Mouse (Mus musculus) heart, embryonic 10.5 days (tissue): ENCODE data around the gene 1700016C15Rik. TPM values are rescaled to one million over a fixed set of nuclear protein-coding genes. Genes with fewer than 3 reads are reported as not detected.

Experiments used
- DNase-seq: peaks from one replicate; pipeline ENCODE4 v3.0.0-alpha.2; 2017; ENCODE audit warnings: low spot score
- H3K27ac ChIP-seq: fragments of 300-500 bp; sonication (generic); 2 replicates; pipeline ENCODE4 v1.5.1; 2016; ENCODE audit warnings: mild to moderate bottlenecking
- H3K27me3 ChIP-seq: fragments of 300-500 bp; sonication (generic); 2 replicates; pipeline ENCODE4 v1.6.1; 2016; ENCODE audit warnings: mild to moderate bottlenecking; ENCODE audit not compliant: poor library complexity, insufficient read depth, severe bottlenecking
- H3K36me3 ChIP-seq: fragments of 300-500 bp; sonication (generic); 2 replicates; pipeline ENCODE4 v1.6.1; 2016; ENCODE audit warnings: mild to moderate bottlenecking, moderate library complexity
- H3K4me1 ChIP-seq: fragments of 300-500 bp; sonication (generic); 2 replicates; pipeline ENCODE4 v1.6.1; 2016; ENCODE audit warnings: mild to moderate bottlenecking
- H3K4me3 ChIP-seq: fragments of 300-500 bp; sonication (generic); 2 replicates; pipeline ENCODE4 v1.5.1; 2016; ENCODE audit warnings: mild to moderate bottlenecking, moderate library complexity
- H3K9me3 ChIP-seq: fragments of 300-500 bp; sonication (generic); 2 replicates; pipeline ENCODE4 v1.6.1; 2016; ENCODE audit warnings: mild to moderate bottlenecking, moderate library complexity
- WGBS: fragments of 180-500 bp; shearing (Covaris S2); methylation state at CpG from one replicate; pipeline ENCODE4 v1.1.7; 2016; 5-methylcytosine and 5-hydroxymethylcytosine counted together
- polyA plus RNA-seq: library from polyadenylated mRNA; unstranded; fragments of >200 nt; fragmentation: Nextera tagmentation; extraction: Ambion mirVana; gene quantifications from 2 replicates; pipeline ENCODE4 v1.2.1, GENCODE M21; 2016

The 1700016C15Rik gene
- polyA plus RNA-seq, 1 experiment from 2014 or later = not detected

DNA sequence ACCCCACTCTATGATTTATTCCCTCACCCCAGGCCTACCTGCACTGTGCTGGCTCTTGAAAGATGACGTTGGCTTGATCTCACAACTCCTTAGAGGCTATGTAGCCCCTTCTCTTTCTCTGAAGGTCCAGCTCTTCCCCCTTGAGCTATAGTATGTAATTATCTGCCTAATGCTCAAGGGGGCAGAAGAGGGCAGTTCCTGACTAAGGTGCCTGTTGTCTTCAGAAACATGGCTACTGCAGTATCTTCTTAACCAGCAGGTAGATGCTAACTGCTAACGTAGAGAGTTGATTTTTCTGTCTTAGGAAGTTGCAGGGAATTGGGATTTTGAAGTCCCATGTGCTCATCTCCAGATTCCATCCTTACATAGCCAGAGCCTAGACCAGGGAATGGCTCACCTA, 24.4 kb upstream of the 1700016C15Rik start:
- H3K27me3 ChIP-seq = peaks cover 4% of the 10 kb centered on the region; the same call in 1 of the 2 replicates
- no peak for DNase-seq
- no peak overlapping the region for H3K4me3 ChIP-seq
- no peak overlapping the region for H3K27ac ChIP-seq
- 49% methylated on average over 2 of the region's 2 CpGs for WGBS
- H3K9me3 ChIP-seq = 0 out of 2 replicates have a peak, but pooled peaks cover 4% of the 10 kb centered on the region
- H3K36me3 ChIP-seq = no peaks in the 10 kb centered on the region
- H3K4me1 ChIP-seq = 0 out of 2 replicates have a peak, but pooled peaks cover 5% of the 10 kb centered on the region

DNA sequence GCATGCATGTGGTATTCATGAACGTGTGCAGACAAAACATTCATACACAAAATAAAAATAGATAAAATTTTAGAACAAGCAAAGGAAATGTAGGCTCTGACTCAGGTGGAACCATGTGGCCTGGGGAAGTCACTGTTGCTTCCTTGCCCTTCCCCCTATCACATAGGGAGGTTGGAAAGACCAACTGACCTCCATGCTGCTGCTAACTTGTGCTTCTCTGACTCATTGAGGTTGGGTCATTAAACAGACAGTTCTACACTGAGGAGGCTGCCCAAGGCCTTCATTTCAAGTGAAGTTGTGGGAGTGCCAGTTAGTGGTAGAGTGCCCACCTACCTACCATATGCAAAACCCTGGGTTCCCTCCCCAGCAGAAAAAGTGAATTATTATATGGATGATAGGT, 22.0 kb upstream of the 1700016C15Rik start:
- no peak overlapping the region for H3K27ac ChIP-seq
- no peaks in the 10 kb centered on the region; the same call in 1 of the 2 replicates for H3K27me3 ChIP-seq
- 0 out of 2 replicates have a peak, but pooled peaks cover 4% of the 10 kb centered on the region for H3K9me3 ChIP-seq
- H3K4me1 ChIP-seq = 0 out of 2 replicates have a peak, but pooled peaks cover 5% of the 10 kb centered on the region
- DNase-seq = no peak
- H3K4me3 ChIP-seq = no peak overlapping the region
- H3K36me3 ChIP-seq = no peaks in the 10 kb centered on the region
- WGBS = 78% methylated on average over 1 of the region's 1 CpGs

DNA sequence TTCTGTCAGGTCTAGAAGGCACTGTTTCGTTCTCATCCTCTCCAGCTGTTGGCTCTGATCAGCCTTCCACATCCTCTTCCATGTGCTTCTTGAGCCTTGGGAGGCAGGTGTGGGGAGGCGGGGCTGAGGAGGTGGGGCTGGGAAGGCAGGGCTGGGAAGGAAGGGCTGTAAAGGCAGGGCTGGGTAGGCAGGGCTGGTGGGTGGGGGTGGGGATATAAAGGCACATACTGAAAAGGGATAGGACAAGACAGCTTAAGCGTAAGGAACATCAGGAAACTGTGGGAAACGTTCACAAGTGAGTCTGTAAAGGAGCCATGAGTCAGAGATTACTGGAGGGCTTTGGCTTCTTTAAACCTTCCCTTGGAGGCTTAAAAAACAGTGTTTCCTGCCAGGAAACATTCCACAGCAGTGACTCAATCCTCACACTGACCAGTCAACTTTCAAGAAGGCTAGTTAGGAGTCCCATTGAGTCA, 21.0 kb upstream of the 1700016C15Rik start:
- H3K4me3 ChIP-seq = no peak overlapping the region
- H3K27ac ChIP-seq = no peak overlapping the region
- WGBS = 48% methylated on average over 4 of the region's 4 CpGs
- H3K27me3 ChIP-seq = no peaks in the 10 kb centered on the region; the same call in 1 of the 2 replicates
- no peaks in the 10 kb centered on the region for H3K36me3 ChIP-seq
- 0 out of 2 replicates have a peak, but pooled peaks cover 5% of the 10 kb centered on the region for H3K4me1 ChIP-seq
- 0 out of 2 replicates have a peak, but pooled peaks cover 4% of the 10 kb centered on the region for H3K9me3 ChIP-seq
- DNase-seq = no peak

DNA sequence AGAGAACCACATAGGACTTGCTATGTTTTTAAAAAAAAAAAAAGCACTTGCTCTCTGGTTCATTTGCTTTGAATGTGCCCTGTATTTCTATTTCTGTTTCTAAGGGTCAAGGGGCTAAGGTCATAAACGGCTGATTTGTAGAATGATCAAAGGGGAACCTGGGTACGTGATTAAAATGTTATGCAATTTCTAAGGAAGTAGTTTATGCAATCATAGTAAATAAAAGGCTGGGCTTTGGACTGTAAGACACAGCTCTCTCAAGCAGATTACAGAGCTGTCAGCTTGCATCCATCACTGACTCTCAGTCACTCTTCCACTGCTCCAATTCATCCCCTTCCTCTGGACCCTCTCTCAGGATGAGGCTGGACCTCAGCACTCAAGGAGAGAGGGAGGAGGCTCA, 18.6 kb upstream of the 1700016C15Rik start:
- 80% methylated on average over 2 of the region's 2 CpGs for WGBS
- no peaks in the 10 kb centered on the region for H3K36me3 ChIP-seq
- DNase-seq = no peak
- H3K27me3 ChIP-seq = no peaks in the 10 kb centered on the region
- 0 out of 2 replicates have a peak, but pooled peaks cover 5% of the 10 kb centered on the region for H3K4me1 ChIP-seq
- 0 out of 2 replicates have a peak, but pooled peaks cover 4% of the 10 kb centered on the region for H3K9me3 ChIP-seq
- H3K4me3 ChIP-seq = no peak overlapping the region
- H3K27ac ChIP-seq = no peak overlapping the region

DNA sequence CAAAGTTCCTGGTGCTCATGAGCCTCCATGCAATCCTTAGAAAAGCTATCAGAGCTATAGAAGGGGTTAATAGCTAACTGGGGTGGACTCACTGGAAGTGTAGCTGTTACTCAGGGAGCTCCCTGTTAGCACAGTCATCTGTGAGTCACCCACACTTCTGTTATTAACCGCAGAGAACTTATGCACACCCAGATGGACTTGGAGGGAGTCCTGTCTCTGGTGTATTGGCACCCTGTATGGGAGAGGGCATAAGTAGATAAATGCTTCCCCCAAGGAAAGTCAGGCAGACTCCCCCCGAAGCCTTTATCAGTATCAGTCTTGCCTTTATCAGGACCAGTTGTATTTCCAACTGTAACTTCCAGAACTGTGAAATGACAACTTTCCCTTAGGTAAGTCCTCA, 18.2 kb upstream of the 1700016C15Rik start:
- 60% methylated on average over 2 of the region's 2 CpGs for WGBS
- Histone ChIP-seq H3K27me3 (no peaks in the 10 kb centered on the region), H3K4me3 (no peak overlapping the region), H3K4me1 (0 out of 2 replicates have a peak, but pooled peaks cover 5% of the 10 kb centered on the region), H3K27ac (no peak overlapping the region), H3K36me3 (no peaks in the 10 kb centered on the region), H3K9me3 (0 out of 2 replicates have a peak, but pooled peaks cover 4% of the 10 kb centered on the region)
- DNase-seq = no peak

DNA sequence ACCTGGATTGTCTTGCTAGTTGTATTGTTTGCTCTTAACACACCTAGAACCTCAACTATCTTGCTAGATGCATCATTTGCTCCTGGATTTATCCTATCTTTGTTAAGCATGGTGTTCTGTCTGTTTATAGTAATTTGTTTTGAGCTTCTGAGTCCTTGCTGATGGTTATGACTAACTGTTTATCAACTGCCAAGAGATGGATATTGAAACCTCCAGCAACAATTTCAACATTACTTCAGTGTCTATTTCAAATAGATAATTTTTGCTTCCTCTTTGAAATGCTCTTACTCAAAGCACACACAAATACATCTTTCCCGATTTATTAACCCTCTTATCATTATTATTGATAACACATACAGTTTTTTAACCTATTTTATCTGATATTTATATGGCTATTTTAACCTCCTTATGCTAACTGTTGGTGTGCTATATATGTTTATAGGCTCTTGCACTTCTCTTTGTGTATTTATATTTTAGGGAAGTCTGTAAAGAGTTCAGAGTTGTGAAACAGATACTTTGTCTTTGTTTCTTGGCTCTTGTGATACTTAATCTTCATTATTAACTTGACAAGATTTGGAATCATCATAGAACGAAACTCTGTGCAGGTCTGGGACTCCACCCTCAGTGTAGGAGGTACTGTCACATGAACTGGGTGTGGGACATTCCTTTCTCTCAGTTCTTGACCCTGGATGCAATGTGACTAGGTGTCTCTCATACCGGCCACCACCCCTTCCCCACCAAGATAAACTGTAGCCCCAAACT, 15.8 kb upstream of the 1700016C15Rik start:
- Histone ChIP-seq H3K27me3 (no peaks in the 10 kb centered on the region), H3K4me3 (no peak overlapping the region), H3K36me3 (no peaks in the 10 kb centered on the region), H3K27ac (no peak overlapping the region), H3K4me1 (peaks cover 8% of the 10 kb centered on the region), H3K9me3 (0 out of 2 replicates have a peak, but pooled peaks cover 4% of the 10 kb centered on the region)
- 82% methylated on average over 3 of the region's 3 CpGs for WGBS
- DNase-seq = no peak

DNA sequence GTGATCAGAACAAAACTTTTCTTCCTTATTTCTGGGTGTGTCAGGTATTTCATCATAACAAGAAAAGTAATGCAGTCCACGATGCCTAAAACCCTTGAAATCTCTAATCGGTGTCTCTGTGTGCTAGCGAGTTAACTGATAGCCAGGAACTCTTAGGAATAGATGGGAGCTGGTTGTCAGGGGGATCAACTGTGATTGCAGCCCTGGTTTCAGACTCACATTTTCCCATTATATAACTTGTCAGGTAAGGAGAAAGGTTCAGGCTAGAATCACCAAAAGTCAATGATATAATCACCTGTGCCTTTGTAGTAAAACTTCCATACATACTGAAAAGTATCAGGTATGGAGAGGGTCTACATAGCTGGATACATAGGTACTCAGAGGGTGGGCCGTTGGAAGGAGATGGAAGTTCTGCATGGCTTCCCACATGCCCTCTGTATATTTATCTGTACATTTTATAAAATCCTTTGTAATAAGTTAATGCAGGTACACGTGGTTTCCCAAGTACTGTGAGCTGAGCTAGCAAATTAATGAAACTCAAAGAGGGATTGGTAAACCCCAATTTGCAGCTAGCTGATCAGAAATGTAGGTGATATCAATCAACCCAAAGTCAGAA, 15.1 kb upstream of the 1700016C15Rik start:
- no peak overlapping the region for H3K27ac ChIP-seq
- no peak for DNase-seq
- H3K27me3 ChIP-seq = no peaks in the 10 kb centered on the region
- peaks cover 8% of the 10 kb centered on the region for H3K4me1 ChIP-seq
- 84% methylated on average over 5 of the region's 5 CpGs for WGBS
- no peaks in the 10 kb centered on the region for H3K36me3 ChIP-seq
- no peak overlapping the region for H3K4me3 ChIP-seq
- H3K9me3 ChIP-seq = 0 out of 2 replicates have a peak, but pooled peaks cover 4% of the 10 kb centered on the region

DNA sequence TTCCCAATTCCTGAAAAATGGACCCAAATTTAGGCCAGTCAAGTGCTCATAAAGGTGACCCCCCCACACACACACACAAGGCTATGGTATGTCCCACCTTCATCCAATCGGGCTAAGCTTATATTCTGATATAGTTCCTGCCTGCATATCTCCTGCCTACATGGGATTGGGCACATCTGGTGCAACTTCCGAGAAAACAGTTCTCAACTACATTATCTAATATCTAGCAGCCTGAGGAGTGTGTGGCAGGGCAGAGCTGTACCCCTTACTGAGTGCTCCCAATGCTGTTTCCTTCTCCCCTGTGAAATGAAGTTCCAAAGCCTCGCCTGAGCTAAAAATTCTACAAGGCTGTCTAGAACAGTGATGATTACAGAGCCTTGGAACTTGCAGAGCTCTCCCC, 13.2 kb upstream of the 1700016C15Rik start:
- no peak overlapping the region for H3K27ac ChIP-seq
- no peaks in the 10 kb centered on the region for H3K27me3 ChIP-seq
- peaks cover 8% of the 10 kb centered on the region for H3K4me1 ChIP-seq
- no peak for DNase-seq
- no peaks in the 10 kb centered on the region for H3K36me3 ChIP-seq
- H3K4me3 ChIP-seq = no peak overlapping the region
- 69% methylated on average over 3 of the region's 3 CpGs for WGBS
- no peaks in the 10 kb centered on the region for H3K9me3 ChIP-seq

DNA sequence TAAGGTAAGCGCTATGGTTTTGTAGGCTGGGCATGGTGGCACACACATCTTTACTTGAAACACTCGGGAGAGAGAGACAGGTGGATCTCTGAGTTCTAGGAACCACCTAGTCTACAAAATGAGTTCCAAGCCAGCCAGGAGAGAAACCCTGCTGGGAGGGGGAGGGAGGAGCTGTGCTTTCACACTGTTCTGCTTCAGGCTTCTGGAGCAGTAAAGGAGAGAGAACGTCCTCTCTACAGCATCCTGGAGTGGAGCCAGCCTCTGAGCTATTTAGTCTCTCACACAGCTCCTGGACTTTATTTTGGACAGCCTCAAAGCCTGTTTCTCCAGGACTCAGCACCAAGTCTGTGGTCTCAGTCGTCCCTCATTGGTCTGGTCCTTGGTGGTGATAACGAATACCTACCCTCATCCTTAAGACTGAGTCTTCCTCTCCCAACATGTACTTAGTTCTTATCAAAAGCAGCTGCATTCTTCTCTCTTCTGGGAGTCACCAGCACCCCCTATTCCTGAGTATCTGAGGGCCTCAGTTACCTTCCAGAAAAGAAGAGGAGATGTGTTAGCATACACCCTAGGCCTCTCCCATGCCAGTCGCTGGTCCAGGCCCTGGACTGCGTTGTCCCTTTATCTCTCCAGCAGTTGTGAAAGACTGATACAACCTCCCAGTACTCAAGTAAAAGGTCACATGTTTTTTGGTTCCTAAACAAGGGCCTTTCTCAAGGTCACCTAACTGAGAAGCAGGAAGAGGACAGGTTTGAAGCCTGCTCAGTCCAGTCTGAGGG, 12.4 kb upstream of the 1700016C15Rik start:
- Histone ChIP-seq H3K27me3 (no peaks in the 10 kb centered on the region), H3K4me3 (no peak overlapping the region), H3K9me3 (no peaks in the 10 kb centered on the region), H3K36me3 (no peaks in the 10 kb centered on the region), H3K27ac (no peak overlapping the region), H3K4me1 (peaks cover 8% of the 10 kb centered on the region)
- WGBS = 56% methylated on average over 7 of the region's 7 CpGs
- DNase-seq = no peak

DNA sequence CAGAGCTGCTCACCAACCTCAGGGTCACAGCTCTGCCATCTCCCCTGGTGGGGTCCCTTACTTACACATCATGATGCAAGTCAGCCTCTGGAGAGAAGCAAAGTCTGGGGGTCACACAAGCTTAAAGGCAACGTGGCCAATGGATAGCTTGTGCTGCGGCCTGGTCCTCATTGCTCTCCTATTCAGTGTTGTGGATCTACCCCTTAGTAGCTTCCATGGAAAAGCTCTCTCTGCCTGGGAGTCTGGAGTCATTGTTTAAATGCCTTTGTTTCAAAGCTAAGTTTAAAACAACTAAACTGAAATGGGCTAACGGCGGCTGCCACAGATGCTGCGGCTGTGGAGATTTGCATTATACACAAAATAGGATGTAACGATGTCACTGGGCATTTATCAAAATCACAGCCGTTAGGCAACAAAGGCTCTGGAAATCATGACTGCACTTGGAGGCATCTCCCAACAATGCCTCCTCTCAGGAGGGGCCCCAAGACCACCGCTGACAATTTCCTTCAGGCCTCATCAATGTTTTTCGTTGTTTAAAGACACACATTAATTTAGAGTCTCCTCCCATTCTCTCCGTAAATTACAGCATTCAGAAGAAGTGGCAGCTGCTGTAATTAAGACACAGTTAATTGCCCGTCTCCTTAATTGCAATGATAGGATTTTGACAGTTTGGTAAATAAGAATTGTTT, 11.1 kb upstream of the 1700016C15Rik start:
- peaks cover 8% of the 10 kb centered on the region for H3K4me1 ChIP-seq
- DNase-seq = no peak
- no peaks in the 10 kb centered on the region for H3K9me3 ChIP-seq
- 73% methylated on average over 11 of the region's 11 CpGs for WGBS
- H3K27ac ChIP-seq = no peak overlapping the region
- H3K36me3 ChIP-seq = no peaks in the 10 kb centered on the region
- H3K4me3 ChIP-seq = no peak overlapping the region
- H3K27me3 ChIP-seq = no peaks in the 10 kb centered on the region

DNA sequence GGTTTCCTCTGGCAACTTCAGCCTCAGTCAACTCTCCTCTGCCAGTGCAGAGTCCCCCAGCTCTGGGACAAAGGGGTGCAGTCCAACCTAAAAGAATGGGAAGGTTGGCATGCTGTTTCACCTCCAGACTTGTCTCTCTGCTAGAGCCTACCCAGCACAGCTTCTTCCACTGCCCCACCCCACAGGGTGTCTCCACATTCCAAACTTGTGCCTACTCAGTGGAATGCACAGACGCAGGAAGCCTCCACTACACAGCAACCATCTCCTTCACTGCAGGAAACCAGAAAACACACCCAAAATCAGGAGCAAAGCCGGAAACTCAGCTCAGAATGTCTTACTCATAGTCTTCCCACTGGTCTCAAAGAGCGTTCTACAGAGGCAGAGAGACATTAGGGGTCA, 10.6 kb upstream of the 1700016C15Rik start:
- Histone ChIP-seq H3K4me1 (peaks cover 8% of the 10 kb centered on the region), H3K36me3 (no peaks in the 10 kb centered on the region), H3K4me3 (no peak overlapping the region), H3K27ac (no peak overlapping the region), H3K9me3 (no peaks in the 10 kb centered on the region), H3K27me3 (no peaks in the 10 kb centered on the region)
- 60% methylated on average over 3 of the region's 3 CpGs for WGBS
- no peak for DNase-seq

DNA sequence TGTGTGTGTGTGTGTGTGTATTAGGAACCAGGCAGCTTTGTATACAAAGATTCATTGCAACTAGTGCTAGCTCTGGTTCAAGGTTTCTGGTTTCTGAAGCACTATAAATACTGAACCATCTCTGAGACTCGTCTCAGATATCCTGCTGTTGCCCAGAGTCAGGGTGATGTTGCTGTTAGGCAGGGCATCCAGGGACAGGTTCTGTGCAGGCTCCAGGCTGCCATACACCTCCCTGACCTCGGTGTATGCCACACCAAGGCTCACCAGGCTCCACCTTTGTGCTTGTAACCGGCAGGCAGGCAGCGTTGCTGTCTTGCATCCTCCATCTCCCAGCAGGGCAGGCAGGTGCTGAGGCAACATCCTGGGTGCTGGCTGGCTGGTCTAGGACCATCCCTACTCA, 5.8 kb upstream of the 1700016C15Rik start:
- no peaks in the 10 kb centered on the region for H3K36me3 ChIP-seq
- no peak overlapping the region for H3K4me3 ChIP-seq
- no peak for DNase-seq
- H3K27ac ChIP-seq = no peak overlapping the region
- H3K27me3 ChIP-seq = no peaks in the 10 kb centered on the region
- 66% methylated on average over 4 of the region's 4 CpGs for WGBS
- H3K4me1 ChIP-seq = peaks cover 3% of the 10 kb centered on the region; the same call in 1 of the 2 replicates
- H3K9me3 ChIP-seq = no peaks in the 10 kb centered on the region
